Mouse (Mus musculus) erythroblast, embryonic 14.5 days (primary cell): ENCODE measurements around the gene Tspan11. TPM values are rescaled to one million over a fixed set of nuclear protein-coding genes. Genes with fewer than 3 reads are reported as not detected.

Experiments used
- H3K27me3 ChIP-seq: 2 replicates; pipeline ENCODE4 v1.6.1; 2012; ENCODE audit warnings: inconsistent platforms; ENCODE audit not compliant: control insufficient read depth
- H3K36me3 ChIP-seq: 2 replicates; pipeline ENCODE4 v1.6.1; 2012; ENCODE audit warnings: mild to moderate bottlenecking, inconsistent platforms; ENCODE audit not compliant: control insufficient read depth
- H3K4me1 ChIP-seq: 2 replicates; pipeline ENCODE4 v1.6.1; 2012; ENCODE audit warnings: inconsistent platforms; ENCODE audit not compliant: control insufficient read depth
- H3K4me3 ChIP-seq: replicated peaks from 2 replicates; pipeline ENCODE3; 2012; ENCODE audit warnings: moderate library complexity, mild to moderate bottlenecking, inconsistent platforms
- H3K9me3 ChIP-seq: 2 replicates; pipeline ENCODE4 v1.6.1; 2012; ENCODE audit warnings: low read length, inconsistent platforms, mixed read lengths; ENCODE audit not compliant: control insufficient read depth
- GATA1 ChIP-seq: IDR thresholded peaks from 2 replicates; pipeline ENCODE4 v1.6.1; 2012; ENCODE audit warnings: low read length, inconsistent platforms, mixed read lengths
- TAL1 ChIP-seq: IDR thresholded peaks from 3 replicates; pipeline ENCODE4 v1.6.1; 2012; ENCODE audit warnings: low read length, inconsistent platforms, mixed read lengths
- polyA plus RNA-seq: library from polyadenylated mRNA; stranded (reverse); fragments of >175 nt; gene quantifications from 2 replicates; pipeline ENCODE4 v1.2.3, GENCODE M21; 2012

The Tspan11 gene
- polyA plus RNA-seq, 1 experiment: not detected

- Histone ChIP-seq H3K4me3 (no peak overlapping the region), H3K27me3 (no peaks in the 10 kb centered on the region), H3K9me3 (peaks cover 10% of the 10 kb centered on the region), H3K4me1 (no peaks in the 10 kb centered on the region), H3K36me3 (no peaks in the 10 kb centered on the region)
- no peak for TF ChIP-seq TAL1
- TF ChIP-seq GATA1: no peak
Measured at GRCm38 (mm10) chr6:127935105-127935504, 47.7 kb downstream of the Tspan11 start.

GRCm38 (mm10) chr6:127942421-127942820 is 55.0 kb downstream of the Tspan11 start:
- TF ChIP-seq TAL1 (no peak), GATA1 (no peak)
- Histone ChIP-seq H3K4me3 (no peak overlapping the region), H3K9me3 (peaks cover 17% of the 10 kb centered on the region), H3K36me3 (no peaks in the 10 kb centered on the region), H3K4me1 (no peaks in the 10 kb centered on the region), H3K27me3 (no peaks in the 10 kb centered on the region)

DNA sequence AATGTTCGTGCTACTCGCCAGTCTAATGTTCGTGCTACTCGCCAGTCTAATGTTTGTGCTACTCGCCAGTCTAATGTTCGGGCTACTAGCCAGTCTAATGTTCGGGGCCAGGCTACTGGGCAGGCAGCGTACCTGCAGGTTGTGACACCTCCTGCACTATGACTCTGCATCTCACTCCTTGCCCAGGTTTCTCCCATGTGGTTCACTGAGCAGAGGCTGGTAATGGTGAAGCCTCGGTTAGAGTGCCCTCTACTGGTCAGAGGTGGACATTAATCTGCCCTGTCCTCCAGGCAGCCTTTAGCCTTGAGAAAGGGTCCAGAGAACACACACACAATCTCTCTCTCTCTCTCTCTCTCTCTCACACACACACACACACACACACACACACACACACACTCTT is 58.3 kb downstream of the Tspan11 start:
- H3K36me3 ChIP-seq: no peaks in the 10 kb centered on the region
- peaks cover 10% of the 10 kb centered on the region for H3K9me3 ChIP-seq
- TF ChIP-seq GATA1: no peak
- no peak for TF ChIP-seq TAL1
- no peaks in the 10 kb centered on the region for H3K27me3 ChIP-seq
- H3K4me3 ChIP-seq: no peak overlapping the region
- H3K4me1 ChIP-seq: no peaks in the 10 kb centered on the region

GRCm38 (mm10) chr6:127948656-127949055 is 61.3 kb downstream of the Tspan11 start:
- TF ChIP-seq TAL1 (no peak), GATA1 (no peak)
- no peak overlapping the region for H3K4me3 ChIP-seq
- no peaks in the 10 kb centered on the region for H3K36me3 ChIP-seq
- no peaks in the 10 kb centered on the region for H3K27me3 ChIP-seq
- H3K9me3 ChIP-seq: no peaks in the 10 kb centered on the region
- H3K4me1 ChIP-seq: no peaks in the 10 kb centered on the region

DNA sequence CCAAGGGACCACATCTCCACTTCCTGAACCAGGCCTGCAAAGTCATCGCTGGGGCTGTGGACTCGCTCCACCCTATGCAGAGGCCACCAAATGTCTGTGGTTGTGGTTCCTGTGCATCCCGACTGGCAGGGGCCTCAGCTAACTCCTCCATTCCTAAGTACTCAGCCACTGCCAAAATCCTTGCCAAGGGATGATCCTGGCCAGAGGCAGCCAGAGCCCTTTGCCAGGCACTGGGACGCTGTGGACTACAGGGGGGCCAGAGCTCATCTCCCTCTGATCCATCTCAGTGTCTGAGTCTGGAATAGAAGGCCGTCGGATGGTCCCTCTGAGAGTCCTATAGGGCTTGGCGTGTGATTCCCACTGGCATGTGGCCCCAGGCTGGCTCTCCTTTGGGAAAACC is 62.5 kb downstream of the Tspan11 start:
- Histone ChIP-seq H3K4me3 (no peak overlapping the region), H3K27me3 (no peaks in the 10 kb centered on the region), H3K4me1 (no peaks in the 10 kb centered on the region), H3K36me3 (no peaks in the 10 kb centered on the region), H3K9me3 (no peaks in the 10 kb centered on the region)
- TF ChIP-seq GATA1: no peak
- TF ChIP-seq TAL1: no peak

DNA sequence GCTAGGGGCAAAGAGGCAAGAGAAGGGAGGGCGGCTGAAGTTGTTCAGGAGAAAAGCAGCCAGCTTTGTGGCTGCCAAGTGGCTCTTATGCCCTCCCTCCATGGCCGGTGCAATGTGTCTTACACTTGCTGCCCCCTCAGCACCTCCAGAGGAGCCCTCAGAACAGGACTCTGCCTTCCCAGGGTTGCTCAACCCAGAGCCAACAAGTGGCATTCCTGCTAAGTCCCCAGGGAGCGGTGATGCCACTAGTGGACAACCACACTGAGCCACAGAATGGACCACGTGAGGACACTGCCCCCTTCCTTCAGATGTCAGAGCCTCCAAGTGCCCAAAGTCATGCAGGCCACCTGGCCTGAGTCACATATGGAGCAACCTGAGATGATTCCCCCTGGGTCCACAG is 65.7 kb downstream of the Tspan11 start:
- no peaks in the 10 kb centered on the region for H3K36me3 ChIP-seq
- no peak overlapping the region for H3K4me3 ChIP-seq
- no peaks in the 10 kb centered on the region for H3K27me3 ChIP-seq
- no peaks in the 10 kb centered on the region for H3K9me3 ChIP-seq
- no peak for TF ChIP-seq GATA1
- TF ChIP-seq TAL1: no peak
- no peaks in the 10 kb centered on the region for H3K4me1 ChIP-seq

GRCm38 (mm10) chr6:127956172-127956571 is 68.8 kb downstream of the Tspan11 start:
- TF ChIP-seq GATA1: no peak
- no peak for TF ChIP-seq TAL1
- H3K27me3 ChIP-seq: no peaks in the 10 kb centered on the region
- no peak overlapping the region for H3K4me3 ChIP-seq
- no peaks in the 10 kb centered on the region for H3K4me1 ChIP-seq
- no peaks in the 10 kb centered on the region for H3K9me3 ChIP-seq
- no peaks in the 10 kb centered on the region for H3K36me3 ChIP-seq

- Histone ChIP-seq H3K36me3 (peaks cover 7% of the 10 kb centered on the region; the same call in 1 of the 2 replicates), H3K9me3 (no peaks in the 10 kb centered on the region), H3K27me3 (no peaks in the 10 kb centered on the region), H3K4me3 (no peak overlapping the region), H3K4me1 (no peaks in the 10 kb centered on the region)
- no peak for TF ChIP-seq TAL1
- TF ChIP-seq GATA1: no peak
Measured at GRCm38 (mm10) chr6:127960203-127960602, 72.8 kb downstream of the Tspan11 start.

GRCm38 (mm10) chr6:127965497-127965896 is 78.1 kb downstream of the Tspan11 start:
- no peaks in the 10 kb centered on the region for H3K4me1 ChIP-seq
- TF ChIP-seq GATA1 (no peak), TAL1 (no peak)
- H3K9me3 ChIP-seq: no peaks in the 10 kb centered on the region

GRCm38 (mm10) chr6:127969709-127970108 is 82.3 kb downstream of the Tspan11 start:
- Histone ChIP-seq H3K4me1 (no peaks in the 10 kb centered on the region), H3K27me3 (no peaks in the 10 kb centered on the region), H3K4me3 (no peak overlapping the region), H3K9me3 (no peaks in the 10 kb centered on the region), H3K36me3 (peaks cover 6% of the 10 kb centered on the region; the same call in 1 of the 2 replicates)
- TF ChIP-seq GATA1 (no peak), TAL1 (no peak)

More at GRCm38 (mm10) chr6:127965497-127965896, 78.1 kb downstream of the Tspan11 start:
- Histone ChIP-seq H3K36me3 (peaks cover 10% of the 10 kb centered on the region; the same call in 1 of the 2 replicates), H3K27me3 (no peaks in the 10 kb centered on the region), H3K4me3 (no peak overlapping the region)
